Mouse (Mus musculus) forebrain, embryonic 12.5 days (tissue): ENCODE data around the gene Krt27. TPM values are rescaled to one million over a fixed set of nuclear protein-coding genes. Genes with fewer than 3 reads are reported as not detected.

Source experiments
- ATAC-seq: fragments of 200-750 bp; cut with Nextera tagmentation; 2 replicates; pipeline ENCODE4 v1.8.0; 2017; ENCODE audit warnings: moderate TSS enrichment; ENCODE audit not compliant: low FRiP score
- H3K27ac ChIP-seq: fragments of 300-500 bp; sonication (generic); 2 replicates; pipeline ENCODE4 v1.5.1; 2016; ENCODE audit warnings: mild to moderate bottlenecking
- H3K27me3 ChIP-seq: fragments of 300-500 bp; sonication (generic); 2 replicates; pipeline ENCODE4 v1.6.1; 2016; ENCODE audit warnings: mild to moderate bottlenecking
- H3K36me3 ChIP-seq: fragments of 300-500 bp; sonication (generic); replicated peaks from 2 replicates; pipeline ENCODE4 v1.6.1; 2016; ENCODE audit warnings: mild to moderate bottlenecking
- H3K4me1 ChIP-seq: fragments of 300-500 bp; sonication (generic); 2 replicates; pipeline ENCODE4 v1.6.1; 2016
- H3K4me2 ChIP-seq: fragments of 300-500 bp; sonication (generic); 2 replicates; pipeline ENCODE4 v1.6.1; 2016; ENCODE audit warnings: mild to moderate bottlenecking, moderate library complexity
- H3K4me3 ChIP-seq: fragments of 300-500 bp; sonication (generic); replicated peaks from 2 replicates; pipeline ENCODE4 v1.5.1; 2016; ENCODE audit warnings: mild to moderate bottlenecking
- H3K9ac ChIP-seq: fragments of 300-500 bp; sonication (generic); 2 replicates; pipeline ENCODE4 v1.6.1; 2016; ENCODE audit warnings: mild to moderate bottlenecking
- H3K9me3 ChIP-seq: fragments of 300-500 bp; sonication (generic); 2 replicates; pipeline ENCODE4 v1.6.1; 2016
- WGBS: fragments of 180-500 bp; shearing (Covaris S2); methylation state at CpG from one replicate; pipeline ENCODE4 v1.1.7; 2016; 5-methylcytosine and 5-hydroxymethylcytosine counted together
- polyA plus RNA-seq: library from polyadenylated mRNA; unstranded; fragments of >200 nt; fragmentation: Nextera tagmentation; extraction: Ambion mirVana; gene quantifications from 2 replicates; pipeline ENCODE4 v1.2.1, GENCODE M21; 2016

Krt27 gene
- polyA plus RNA-seq: not detected in 2 replicates

DNA sequence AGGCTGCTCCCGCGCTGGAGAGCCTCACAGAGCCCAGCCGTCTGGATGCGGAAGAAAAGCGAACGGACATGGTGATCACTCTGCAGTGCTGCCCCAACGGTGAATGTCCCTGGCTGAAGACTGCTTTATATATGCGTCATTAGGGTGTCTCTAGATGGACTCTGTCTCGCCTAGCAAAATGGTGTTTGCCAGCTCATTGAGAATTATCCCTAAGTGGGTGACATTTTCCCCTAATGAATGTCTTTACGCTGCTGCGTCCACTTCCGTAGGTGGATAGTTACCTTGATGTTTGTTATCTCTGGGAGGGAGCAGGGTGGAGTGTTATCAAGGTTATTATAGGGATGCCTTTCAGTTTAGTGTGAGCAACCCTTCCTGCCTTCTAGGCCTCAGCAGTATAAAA, at the start of gene Krt27:
Gene Krt27 (minus strand): TSS at position 101 of the 400 bp plus-strand sequence.
- Histone ChIP-seq H3K4me2 (no peak within 1 kb of the TSS), H3K4me3 (no peak within 1 kb of the TSS), H3K9me3 (no peaks in the 10 kb centered on the region), H3K27ac (no peak within 1 kb of the TSS), H3K27me3 (peaks cover 2% of the 10 kb centered on the region; the same call in 1 of the 2 replicates), H3K36me3 (no peaks in the 10 kb centered on the region), H3K4me1 (no peaks in the 10 kb centered on the region), H3K9ac (no peak within 1 kb of the TSS)
- 81% methylated on average over 12 of the region's 12 CpGs for WGBS
- no peak for ATAC-seq

DNA sequence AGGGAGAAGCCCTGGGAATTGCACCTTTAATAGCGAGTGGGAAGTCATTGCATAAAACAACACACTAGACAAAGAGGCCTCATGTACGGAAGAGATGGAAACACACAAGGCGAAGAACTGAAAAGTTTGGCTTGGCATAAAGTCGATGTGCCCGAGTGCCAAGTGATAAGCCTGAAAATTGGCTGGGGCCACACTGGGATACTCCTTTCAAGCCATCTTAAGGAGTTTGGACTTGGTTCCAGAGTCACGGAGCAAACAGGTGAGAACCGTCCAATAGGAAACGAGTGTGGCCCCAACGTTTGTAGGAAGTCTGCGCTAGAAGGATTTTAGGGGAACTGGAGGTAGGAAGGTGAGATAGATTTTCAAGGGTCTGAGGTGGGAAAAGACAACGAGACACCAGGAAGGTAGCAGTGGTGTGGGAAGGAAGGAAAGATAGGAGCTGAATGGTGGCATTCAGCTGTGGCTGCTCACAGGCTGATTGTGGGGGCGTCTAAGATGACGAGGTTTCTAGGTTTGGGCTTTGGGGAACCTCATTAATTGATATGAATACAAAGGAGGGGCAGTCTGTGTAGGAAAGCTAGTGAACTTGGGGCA, 49.1 kb upstream of the Krt27 start:
- no peak for ATAC-seq
- Histone ChIP-seq H3K36me3 (no peaks in the 10 kb centered on the region), H3K27ac (no peak overlapping the region), H3K4me2 (no peak overlapping the region), H3K9me3 (no peaks in the 10 kb centered on the region), H3K4me3 (no peak overlapping the region), H3K4me1 (peaks cover 9% of the 10 kb centered on the region), H3K9ac (no peak overlapping the region), H3K27me3 (peaks cover 3% of the 10 kb centered on the region; the same call in 1 of the 2 replicates)
- WGBS: 91% methylated on average over 13 of the region's 13 CpGs

DNA sequence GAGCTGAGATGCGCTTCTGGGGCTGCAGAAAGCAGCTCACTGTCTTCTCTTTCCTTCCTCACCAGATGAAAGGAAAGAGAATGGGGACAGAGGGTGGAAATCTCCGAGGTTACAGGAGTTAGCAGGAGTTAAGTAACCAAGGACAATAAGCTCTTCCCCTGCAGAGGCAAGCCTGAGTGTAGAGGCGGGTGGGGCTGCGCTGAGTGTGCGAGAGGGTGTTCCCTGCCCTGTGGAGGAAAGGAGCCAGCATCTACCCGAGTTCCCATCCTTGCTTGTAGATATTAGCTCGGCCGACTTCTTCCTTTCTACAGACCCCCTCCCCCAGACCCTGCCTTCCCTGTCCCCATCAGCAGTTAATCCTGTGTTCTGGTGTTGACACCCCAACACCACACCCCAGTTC, 47.9 kb upstream of the Krt27 start:
- H3K27ac ChIP-seq: no peak overlapping the region
- WGBS: 46% methylated on average over 8 of the region's 8 CpGs
- H3K9ac ChIP-seq: no peak overlapping the region
- no peak for ATAC-seq
- H3K27me3 ChIP-seq: peaks cover 3% of the 10 kb centered on the region; the same call in 1 of the 2 replicates
- H3K4me3 ChIP-seq: no peak overlapping the region
- no peaks in the 10 kb centered on the region for H3K36me3 ChIP-seq
- H3K4me1 ChIP-seq: peaks cover 9% of the 10 kb centered on the region
- H3K4me2 ChIP-seq: no peak overlapping the region
- H3K9me3 ChIP-seq: no peaks in the 10 kb centered on the region

DNA sequence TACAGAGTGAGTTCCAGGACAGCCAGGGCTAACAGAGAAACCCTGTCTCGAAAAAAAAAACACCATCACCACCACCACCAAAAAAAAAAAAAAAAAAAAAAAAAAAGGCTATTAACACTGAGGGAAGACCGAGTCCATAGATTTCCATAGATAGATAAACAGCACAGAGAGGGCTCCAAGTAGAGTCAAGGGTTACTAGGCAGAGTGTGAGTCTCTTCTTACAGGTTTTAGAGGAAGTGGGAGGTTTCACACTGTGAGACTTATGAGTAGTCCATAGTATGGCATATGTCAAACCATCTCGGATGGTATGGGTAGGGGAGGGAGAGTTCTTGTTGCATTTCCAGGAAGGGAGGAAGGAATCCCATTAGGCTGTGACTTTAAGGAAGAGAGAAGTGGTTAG, 47.2 kb upstream of the Krt27 start:
- no peak overlapping the region for H3K9ac ChIP-seq
- no peak overlapping the region for H3K27ac ChIP-seq
- H3K36me3 ChIP-seq: no peaks in the 10 kb centered on the region
- H3K9me3 ChIP-seq: no peaks in the 10 kb centered on the region
- 88% methylated on average over 3 of the region's 3 CpGs for WGBS
- H3K27me3 ChIP-seq: peaks cover 3% of the 10 kb centered on the region; the same call in 1 of the 2 replicates
- ATAC-seq: no peak
- peaks cover 9% of the 10 kb centered on the region for H3K4me1 ChIP-seq
- no peak overlapping the region for H3K4me3 ChIP-seq
- no peak overlapping the region for H3K4me2 ChIP-seq

DNA sequence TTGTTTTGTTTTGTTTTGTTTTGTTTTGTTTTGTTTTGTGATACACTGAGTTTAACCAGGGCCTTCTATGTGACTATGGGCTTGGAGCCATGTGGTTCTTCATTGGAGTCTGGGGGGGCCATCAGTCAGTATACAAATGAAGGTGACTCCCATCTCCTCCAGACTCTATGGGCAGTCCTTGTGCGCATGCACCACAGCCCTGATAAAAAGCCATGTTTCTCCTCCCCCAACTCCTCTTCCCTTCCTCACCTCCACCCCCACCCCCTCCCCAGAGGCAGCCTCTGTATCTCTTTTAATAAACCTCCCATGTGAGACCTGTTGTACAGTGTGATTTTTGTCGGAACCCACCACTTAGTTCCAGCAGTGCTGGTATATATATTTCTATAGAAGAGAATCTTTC, 45.8 kb upstream of the Krt27 start:
- no peak overlapping the region; the same call in 1 of the 2 replicates for H3K27ac ChIP-seq
- 63% methylated on average over 2 of the region's 2 CpGs for WGBS
- ATAC-seq: no peak

DNA sequence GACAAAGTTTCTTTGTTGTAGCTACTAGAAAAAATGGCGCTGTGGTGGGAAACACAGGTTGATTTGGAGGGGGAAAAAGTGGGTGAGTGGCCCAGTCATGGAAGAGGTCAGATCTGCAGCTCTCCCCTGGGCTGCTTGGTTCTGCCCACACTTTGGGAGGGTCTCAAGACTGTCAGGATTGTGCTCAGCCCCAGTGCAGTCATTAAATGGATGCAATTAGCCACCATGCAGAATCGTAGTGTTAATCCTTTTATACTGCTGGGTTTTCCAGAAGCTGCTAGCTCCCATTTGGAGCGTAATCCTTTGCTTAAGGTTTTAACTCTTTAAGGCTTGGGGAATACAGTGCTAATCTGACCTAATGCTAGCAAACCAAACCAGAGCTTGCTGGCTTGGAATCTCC, 45.1 kb upstream of the Krt27 start:
- WGBS: 13% methylated on average over 3 of the region's 3 CpGs

More for the DNA sequence above, 45.8 kb upstream of the Krt27 start:
- Histone ChIP-seq H3K4me2 (no peak overlapping the region), H3K4me1 (peaks cover 9% of the 10 kb centered on the region), H3K9ac (no peak overlapping the region), H3K4me3 (no peak overlapping the region), H3K36me3 (no peaks in the 10 kb centered on the region), H3K9me3 (no peaks in the 10 kb centered on the region), H3K27me3 (peaks cover 3% of the 10 kb centered on the region; the same call in 1 of the 2 replicates)

DNA sequence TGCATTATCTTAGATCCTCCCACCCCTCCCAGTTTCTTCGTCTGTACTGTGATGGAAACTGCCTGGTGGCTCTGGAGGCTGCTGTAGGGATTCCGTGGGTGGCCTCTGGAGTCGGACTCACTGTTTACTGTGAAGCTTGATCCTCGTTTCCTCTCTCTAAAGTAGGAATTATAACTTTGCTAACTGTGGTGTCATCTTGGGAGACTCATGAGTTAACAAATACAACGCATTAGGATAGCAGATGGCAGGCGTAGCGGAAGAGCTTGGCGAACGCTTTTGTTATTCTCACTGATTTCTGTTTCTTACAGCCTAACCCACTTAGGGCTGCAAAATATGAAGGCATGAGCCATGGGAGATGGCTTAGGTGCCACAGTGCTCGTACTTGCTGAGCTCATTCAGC, 41.6 kb upstream of the Krt27 start:
- Histone ChIP-seq H3K27me3 (no peaks in the 10 kb centered on the region), H3K4me2 (no peak overlapping the region), H3K4me1 (peaks cover 9% of the 10 kb centered on the region), H3K9ac (no peak overlapping the region), H3K9me3 (no peaks in the 10 kb centered on the region), H3K4me3 (no peak overlapping the region), H3K36me3 (0 out of 2 replicates have a peak, but pooled peaks cover 4% of the 10 kb centered on the region), H3K27ac (no peak overlapping the region)
- 87% methylated on average over 10 of the region's 10 CpGs for WGBS
- no peak for ATAC-seq

More for the DNA sequence above, 45.1 kb upstream of the Krt27 start:
- ATAC-seq: no peak
- no peak overlapping the region for H3K4me2 ChIP-seq
- no peaks in the 10 kb centered on the region for H3K9me3 ChIP-seq
- peak overlapping the region; percentile 33; the same call in 1 of the 2 replicates for H3K27ac ChIP-seq
- peaks cover 3% of the 10 kb centered on the region; the same call in 1 of the 2 replicates for H3K27me3 ChIP-seq
- peaks cover 9% of the 10 kb centered on the region for H3K4me1 ChIP-seq
- no peaks in the 10 kb centered on the region for H3K36me3 ChIP-seq
- H3K9ac ChIP-seq: no peak overlapping the region
- no peak overlapping the region for H3K4me3 ChIP-seq

DNA sequence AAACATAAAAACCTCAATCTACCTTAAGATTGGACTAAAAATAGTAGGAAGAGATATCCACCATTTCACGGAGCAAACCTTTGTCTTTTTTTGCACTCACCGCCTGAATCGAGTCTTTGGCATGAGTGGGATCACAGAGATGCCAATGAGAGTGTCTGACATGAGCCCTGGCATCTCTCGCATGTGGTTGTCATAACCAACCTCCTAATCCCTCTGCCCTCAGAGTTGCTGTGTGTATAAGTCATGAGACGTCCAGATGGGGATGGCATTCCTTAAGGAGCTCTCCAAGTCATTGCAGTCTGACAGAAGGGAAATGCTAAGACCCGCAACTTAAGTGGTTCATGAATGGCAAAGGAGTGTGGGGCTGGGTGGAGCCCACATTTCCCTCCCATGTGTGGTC, 40.5 kb upstream of the Krt27 start:
- ATAC-seq: no peak
- Histone ChIP-seq H3K27me3 (no peaks in the 10 kb centered on the region), H3K27ac (no peak overlapping the region), H3K4me1 (peaks cover 12% of the 10 kb centered on the region), H3K9ac (no peak overlapping the region), H3K4me2 (no peak overlapping the region), H3K4me3 (no peak overlapping the region), H3K36me3 (0 out of 2 replicates have a peak, but pooled peaks cover 4% of the 10 kb centered on the region), H3K9me3 (no peaks in the 10 kb centered on the region)
- WGBS: 80% methylated on average over 6 of the region's 6 CpGs

DNA sequence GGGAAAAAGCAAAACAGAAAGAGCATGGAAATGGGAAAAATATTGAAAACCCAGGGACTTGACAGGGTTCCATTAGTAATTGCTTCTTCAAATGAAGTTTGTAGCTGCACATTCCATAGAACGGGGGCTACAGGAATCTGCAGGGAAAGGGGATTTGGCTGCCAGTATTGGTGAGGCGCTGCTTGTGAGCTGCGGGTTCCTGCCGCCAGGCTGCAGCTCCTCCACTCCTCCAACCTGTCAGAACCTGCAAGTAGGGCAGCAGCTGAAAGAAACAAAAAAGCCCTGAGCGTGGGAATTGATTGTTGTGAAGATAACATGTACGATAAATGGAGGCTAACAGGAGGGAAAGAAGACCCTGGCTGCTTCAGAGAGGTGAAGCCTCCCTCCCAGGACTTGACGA, 40.0 kb upstream of the Krt27 start:
- Histone ChIP-seq H3K4me2 (no peak overlapping the region), H3K36me3 (0 out of 2 replicates have a peak, but pooled peaks cover 4% of the 10 kb centered on the region), H3K4me1 (peaks cover 9% of the 10 kb centered on the region), H3K27me3 (no peaks in the 10 kb centered on the region), H3K4me3 (no peak overlapping the region), H3K27ac (no peak overlapping the region), H3K9me3 (no peaks in the 10 kb centered on the region), H3K9ac (no peak overlapping the region)
- 78% methylated on average over 7 of the region's 7 CpGs for WGBS
- no peak for ATAC-seq

DNA sequence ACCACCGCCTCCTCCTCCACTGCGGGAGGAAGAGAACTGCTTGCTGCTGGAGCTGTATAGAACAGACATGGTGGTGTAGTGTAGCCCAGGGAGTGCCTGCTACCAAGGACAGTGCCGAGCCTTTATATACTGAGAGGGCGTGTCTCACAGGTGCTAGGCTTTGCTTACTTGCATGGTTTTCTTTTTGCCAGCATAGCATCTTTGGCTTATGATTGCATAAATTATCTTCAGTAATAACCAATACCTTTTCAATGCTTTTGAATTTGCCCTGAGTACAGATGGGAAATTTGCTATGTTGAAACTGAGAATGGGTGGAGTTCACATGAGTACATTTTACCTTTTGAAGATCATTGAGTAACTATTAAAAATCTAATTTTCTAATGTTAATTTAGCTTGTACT, 38.4 kb upstream of the Krt27 start, which contains the start of gene Krt10:
Gene Krt10 (minus strand): TSS at position 101 of the 400 bp plus-strand sequence.
- H3K27me3 ChIP-seq: peaks cover 2% of the 10 kb centered on the region; the same call in 1 of the 2 replicates
- WGBS: 84% methylated on average over 4 of the region's 4 CpGs
- no peak within 1 kb of the TSS for H3K9ac ChIP-seq
- no peak within 1 kb of the TSS for H3K4me2 ChIP-seq
- H3K4me3 ChIP-seq: no peak within 1 kb of the TSS
- H3K9me3 ChIP-seq: no peaks in the 10 kb centered on the region
- H3K36me3 ChIP-seq: 0 out of 2 replicates have a peak, but pooled peaks cover 4% of the 10 kb centered on the region
- ATAC-seq: no peak
- no peak within 1 kb of the TSS for H3K27ac ChIP-seq
- peaks cover 10% of the 10 kb centered on the region for H3K4me1 ChIP-seq

DNA sequence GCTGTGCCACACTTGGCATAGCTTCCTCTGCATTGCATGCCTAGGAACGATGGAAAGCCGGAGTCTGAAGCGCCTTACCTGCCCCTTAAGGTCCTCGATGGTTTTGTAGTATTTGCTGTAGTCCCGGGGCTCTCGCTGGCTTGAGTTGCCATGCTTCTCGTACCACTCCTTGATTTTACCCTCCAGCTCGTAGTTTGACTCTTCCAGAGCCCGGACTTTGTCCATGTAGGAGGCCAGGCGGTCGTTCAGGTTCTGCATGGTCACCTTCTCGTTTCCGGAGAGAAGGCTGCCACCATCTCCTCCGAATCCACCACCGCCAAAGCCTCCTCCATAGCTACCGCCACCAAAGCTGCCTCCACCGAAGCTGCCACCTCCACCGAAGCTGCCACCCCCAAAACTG, 37.8 kb upstream of the Krt27 start:
- Histone ChIP-seq H3K9me3 (no peaks in the 10 kb centered on the region), H3K4me1 (peaks cover 10% of the 10 kb centered on the region), H3K9ac (no peak overlapping the region), H3K27ac (no peak overlapping the region), H3K27me3 (peaks cover 4% of the 10 kb centered on the region; the same call in 1 of the 2 replicates), H3K4me3 (no peak overlapping the region), H3K36me3 (0 out of 2 replicates have a peak, but pooled peaks cover 4% of the 10 kb centered on the region), H3K4me2 (no peak overlapping the region)
- ATAC-seq: no peak
- WGBS: 94% methylated on average over 18 of the region's 18 CpGs

DNA sequence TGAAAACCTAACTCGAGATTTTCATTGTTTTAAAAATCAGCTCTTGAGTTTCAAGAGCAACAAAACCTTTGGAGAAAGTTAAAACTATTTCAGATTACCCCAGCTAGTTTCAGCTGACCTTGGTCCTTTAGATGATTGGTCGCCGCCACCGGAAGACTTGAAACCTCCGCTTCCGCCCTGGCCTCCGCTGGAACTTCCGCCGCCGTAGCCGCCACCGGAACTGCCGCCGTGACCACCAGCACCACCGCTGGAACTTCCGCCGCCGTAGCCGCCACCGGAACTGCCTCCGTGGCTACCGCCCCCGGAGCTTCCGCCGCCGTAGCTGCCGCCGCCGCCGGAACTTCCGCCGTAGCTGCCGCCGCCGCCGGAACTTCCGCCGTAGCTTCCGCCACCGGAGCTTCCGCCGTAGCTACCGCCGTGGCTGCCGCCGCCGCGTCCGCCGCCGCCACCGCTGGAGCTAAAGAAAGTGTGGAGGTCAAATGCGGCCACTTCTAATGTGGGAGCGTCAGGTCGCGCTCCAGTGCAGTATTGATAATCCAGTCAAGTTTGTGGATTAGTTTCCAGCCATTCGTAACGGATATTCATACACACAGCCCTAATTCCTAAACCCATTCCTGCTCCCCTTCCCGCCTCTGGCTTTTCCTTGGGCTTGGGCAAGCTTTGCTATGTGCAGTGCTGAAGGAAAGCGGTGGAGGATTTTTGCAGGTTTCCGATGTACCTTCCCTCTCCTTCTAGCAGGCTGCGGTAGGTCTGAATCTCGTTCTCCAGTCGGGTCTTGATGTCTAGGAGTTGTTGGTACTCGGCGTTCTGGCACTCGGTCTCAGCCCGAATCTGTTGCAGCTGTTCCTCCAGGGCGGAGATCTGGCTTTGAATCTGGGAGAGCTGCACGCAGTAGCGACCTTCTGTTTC, 35.2 kb upstream of the Krt27 start:
- peak overlapping the region; percentile 64 for H3K4me3 ChIP-seq
- peak overlapping the region; percentile 71 for H3K4me2 ChIP-seq
- peak overlapping the region; percentile 97 for H3K27ac ChIP-seq
- peak overlapping the region; percentile 65 for H3K9ac ChIP-seq
- H3K4me1 ChIP-seq: peaks cover 10% of the 10 kb centered on the region
- ATAC-seq: peak; percentile 86
- 0 out of 2 replicates have a peak, but pooled peaks cover 4% of the 10 kb centered on the region for H3K36me3 ChIP-seq
- WGBS: 1% methylated on average over 71 of the region's 71 CpGs
- H3K27me3 ChIP-seq: peaks cover 19% of the 10 kb centered on the region
- H3K9me3 ChIP-seq: no peaks in the 10 kb centered on the region
